Mouse (Mus musculus): ENCODE results near the gene Pank2.

The Pank2 gene

DNA sequence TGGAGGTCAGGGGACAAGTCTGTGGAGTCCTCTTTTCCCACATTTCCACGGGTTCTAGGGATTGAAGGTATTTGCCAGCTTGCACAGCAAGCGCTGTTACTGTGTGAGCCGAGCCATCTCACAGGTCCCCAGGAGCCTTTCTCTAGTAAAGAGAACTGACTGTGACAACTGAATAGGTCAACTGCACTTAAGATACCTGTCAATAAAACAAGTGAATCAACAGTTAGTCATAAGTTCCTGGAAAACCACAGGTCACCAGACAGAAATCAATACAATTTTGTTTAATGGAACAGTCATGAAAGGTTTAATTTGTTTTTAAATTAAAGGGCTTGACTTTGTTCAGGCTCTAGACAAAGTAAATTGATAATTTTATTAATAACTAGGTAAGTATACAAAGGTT lies 68.3 kb downstream of the Pank2 start:
- no peak for DNase-seq

DNA sequence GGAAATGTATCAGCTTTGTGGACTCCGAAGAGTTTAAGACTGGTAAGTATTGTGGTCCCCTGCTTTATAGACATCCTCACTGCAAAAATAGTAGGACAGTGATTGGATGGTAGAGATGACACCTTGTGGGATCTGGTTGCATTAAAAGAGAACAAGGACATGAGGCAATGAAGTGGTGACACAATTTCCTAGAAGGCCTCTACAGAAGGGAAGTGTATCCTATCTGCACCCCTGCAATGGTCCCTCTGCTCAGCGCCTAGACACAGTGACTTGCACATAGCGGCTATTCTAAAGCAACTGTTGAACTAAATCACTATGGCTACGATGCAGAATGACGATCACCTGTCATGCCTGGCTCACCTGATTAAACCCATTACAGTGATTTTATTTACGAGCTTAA lies 75.3 kb downstream of the Pank2 start:
- DNase-seq, result no peak

DNA sequence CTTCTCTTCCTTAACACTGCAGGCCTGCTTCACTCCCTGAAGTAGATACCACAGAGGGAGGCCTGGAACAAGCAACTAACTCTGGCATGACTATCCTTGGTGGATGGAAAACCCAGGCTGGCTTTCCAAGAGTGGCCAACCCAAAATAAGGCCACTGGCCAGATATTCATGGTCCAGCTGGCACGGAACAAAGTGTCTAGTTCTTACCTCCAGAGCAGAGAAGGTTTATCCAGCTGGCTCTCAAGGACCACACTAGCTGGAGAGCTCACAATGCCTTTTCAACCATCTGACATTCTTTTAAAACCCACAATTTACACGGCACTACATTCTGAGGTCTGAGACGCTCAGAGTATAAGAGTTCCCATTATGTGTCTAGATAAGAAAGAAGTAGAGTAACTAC lies 82.2 kb downstream of the Pank2 start:
- DNase-seq, result peak; percentile 60 to 74

DNA sequence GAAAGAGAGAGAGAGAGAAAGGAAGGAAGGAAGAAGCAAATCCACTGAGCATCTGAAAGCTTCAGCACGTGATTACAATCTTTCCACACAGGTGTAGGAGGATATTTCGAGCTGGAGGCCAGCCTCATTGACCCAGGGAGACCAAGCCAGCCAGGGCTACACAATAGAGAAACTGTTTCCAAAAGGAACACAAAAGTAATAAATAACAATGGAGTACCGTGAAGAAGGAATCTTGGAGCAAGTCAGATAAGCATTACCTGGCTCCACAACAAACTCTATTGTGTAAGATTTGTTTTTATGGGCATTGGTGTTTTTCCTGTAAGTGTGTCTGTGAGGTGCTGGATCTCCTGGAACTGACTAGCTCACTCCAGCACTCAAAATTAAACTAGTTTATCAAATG lies 83.3 kb downstream of the Pank2 start:
- no peak for DNase-seq

All from cerebellum, postnatal 25 days (tissue).